Mouse (Mus musculus) cerebellum, adult 2 months (tissue): ENCODE measurements at regions not wholly inside any gene's neighbourhood (a gene's known extent, or its start where the extent isn't known, plus 50 kb on each side); places are given as distances from the start of the nearest gene placed in this dataset.

Source experiments
- CTCF ChIP-seq: fragments of 200-500 bp; IDR thresholded peaks from 2 replicates; pipeline ENCODE4 v1.5.1; 2011; ENCODE audit warnings: low read depth, mild to moderate bottlenecking, control low read depth, low read length, moderate library complexity, borderline replicate concordance; ENCODE audit not compliant: insufficient read depth
- POLR2A ChIP-seq: fragments of 200-500 bp; IDR thresholded peaks from 2 replicates; pipeline ENCODE4 v1.6.1; 2011; ENCODE audit warnings: low read length, control low read depth, borderline replicate concordance; ENCODE audit not compliant: insufficient read depth

DNA sequence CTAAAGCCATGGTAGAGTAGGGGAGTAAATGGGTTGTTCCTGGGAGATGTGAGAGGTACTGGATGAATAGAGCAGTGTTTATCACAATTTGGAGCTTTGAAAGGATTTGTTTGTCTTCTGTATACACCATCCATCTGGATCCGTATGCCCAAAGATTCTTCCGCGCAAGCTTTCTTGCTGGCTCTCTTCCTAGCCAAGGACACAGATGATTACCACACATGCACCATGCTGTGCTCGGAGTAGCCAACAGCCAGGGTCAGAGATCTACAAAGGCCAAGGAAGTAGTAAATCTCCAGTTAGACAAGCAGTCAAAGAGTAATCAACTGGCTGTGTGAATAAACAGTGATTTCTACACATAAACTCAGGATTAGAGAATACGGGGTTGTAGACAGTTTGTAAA lies 113.3 kb upstream of the Arntl start:
- TF ChIP-seq CTCF = no peak
- no peak for TF ChIP-seq POLR2A
